Mouse (Mus musculus) embryonic fibroblast, embryonic 13.5 days (primary cell): ENCODE results near the gene Pnma1. TPM values are rescaled to one million over a fixed set of nuclear protein-coding genes. Genes with fewer than 3 reads are reported as not detected.

Experiments
- H3K27ac ChIP-seq: 2 replicates; pipeline ENCODE4 v1.5.1; 2012; ENCODE audit warnings: low read length, control low read depth, inconsistent platforms; ENCODE audit not compliant: insufficient read depth
- H3K4me1 ChIP-seq: 2 replicates; pipeline ENCODE4 v1.6.1; 2011; ENCODE audit warnings: low read length; ENCODE audit not compliant: control insufficient read depth, insufficient read depth
- H3K4me3 ChIP-seq: 2 replicates; pipeline ENCODE4 v1.5.1; 2011; ENCODE audit warnings: mild to moderate bottlenecking, control low read depth, low read length; ENCODE audit not compliant: insufficient read depth
- CTCF ChIP-seq: IDR thresholded peaks from 2 replicates; pipeline ENCODE4 v1.5.1; 2011; ENCODE audit warnings: mild to moderate bottlenecking, control low read depth, low read length, moderate library complexity, borderline replicate concordance; ENCODE audit not compliant: insufficient read depth
- POLR2A ChIP-seq: IDR thresholded peaks from 2 replicates; pipeline ENCODE4 v1.6.1; 2011; ENCODE audit warnings: low read depth, mild to moderate bottlenecking, control low read depth, low read length, moderate library complexity
- polyA plus RNA-seq: library from polyadenylated mRNA; stranded (reverse); fragments of >200 nt; gene quantifications from 2 replicates; pipeline ENCODE4 v1.2.4, GENCODE M21; 2011; ENCODE audit warnings: low read depth; ENCODE audit not compliant: missing spikeins, insufficient read length

The Pnma1 gene
- polyA plus RNA-seq, 1 experiment: 0.30 TPM

- Histone ChIP-seq H3K4me1 (peaks cover 24% of the 10 kb centered on the region), H3K27ac (no peak overlapping the region; the same call in 1 of the 2 replicates), H3K4me3 (no peak overlapping the region)
- no peak for TF ChIP-seq CTCF
- no peak for TF ChIP-seq POLR2A
Measured at GRCm38 (mm10) chr12:84188881-84189444, 40.7 kb upstream of the Pnma1 start.

- no peak for TF ChIP-seq POLR2A
- TF ChIP-seq CTCF: no peak
- H3K27ac ChIP-seq: peak overlapping the region; percentile 21
- no peak overlapping the region for H3K4me3 ChIP-seq
- H3K4me1 ChIP-seq: peaks cover 24% of the 10 kb centered on the region
Measured at GRCm38 (mm10) chr12:84187752-84188601, 39.7 kb upstream of the Pnma1 start.

DNA sequence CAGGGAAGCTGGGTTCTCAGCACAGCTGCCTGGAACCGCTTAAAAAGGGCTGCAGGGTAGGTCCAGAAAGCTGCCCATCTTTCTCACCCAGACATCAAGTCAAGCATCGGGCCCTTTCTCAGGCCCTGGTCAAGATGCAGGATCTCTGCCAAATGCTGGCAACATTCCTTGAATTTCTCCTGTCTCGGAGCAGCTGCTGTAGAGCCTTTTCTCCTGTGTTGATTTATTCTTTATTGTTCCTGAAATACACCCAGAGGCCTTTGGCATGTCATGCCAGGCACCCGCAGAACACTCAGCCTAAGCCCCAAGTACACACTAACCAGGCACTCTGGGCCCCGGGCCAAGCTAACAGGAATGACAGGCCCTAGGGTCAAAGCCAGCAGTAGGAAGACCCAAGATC lies 38.7 kb upstream of the Pnma1 start:
- peak overlapping the region; percentile 22 for H3K27ac ChIP-seq
- H3K4me1 ChIP-seq: peaks cover 24% of the 10 kb centered on the region
- no peak overlapping the region for H3K4me3 ChIP-seq
- TF ChIP-seq CTCF (no peak), POLR2A (no peak)

DNA sequence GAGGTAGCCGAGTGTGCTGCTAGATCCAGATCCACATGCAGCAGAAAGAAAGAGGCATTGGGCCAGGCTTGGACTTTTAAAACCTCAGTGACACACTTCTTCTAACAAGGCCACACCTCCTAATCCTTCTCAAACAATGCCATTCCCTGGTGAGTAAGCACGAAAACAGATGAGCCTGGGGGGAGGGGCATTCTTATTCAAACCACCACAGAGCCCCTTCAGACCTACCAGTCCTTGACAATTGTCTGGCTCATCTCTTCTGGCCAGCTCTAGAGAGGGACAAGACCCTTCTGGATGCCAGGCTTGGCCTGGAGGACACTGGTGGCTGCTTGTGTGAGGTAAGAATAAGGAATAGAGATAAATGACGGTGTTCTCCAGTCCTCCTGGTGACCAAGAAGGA lies 38.2 kb upstream of the Pnma1 start:
- TF ChIP-seq CTCF (no peak), POLR2A (no peak)
- Histone ChIP-seq H3K4me3 (no peak overlapping the region), H3K27ac (peak overlapping the region; percentile 22; the same call in 1 of the 2 replicates), H3K4me1 (peaks cover 28% of the 10 kb centered on the region)

DNA sequence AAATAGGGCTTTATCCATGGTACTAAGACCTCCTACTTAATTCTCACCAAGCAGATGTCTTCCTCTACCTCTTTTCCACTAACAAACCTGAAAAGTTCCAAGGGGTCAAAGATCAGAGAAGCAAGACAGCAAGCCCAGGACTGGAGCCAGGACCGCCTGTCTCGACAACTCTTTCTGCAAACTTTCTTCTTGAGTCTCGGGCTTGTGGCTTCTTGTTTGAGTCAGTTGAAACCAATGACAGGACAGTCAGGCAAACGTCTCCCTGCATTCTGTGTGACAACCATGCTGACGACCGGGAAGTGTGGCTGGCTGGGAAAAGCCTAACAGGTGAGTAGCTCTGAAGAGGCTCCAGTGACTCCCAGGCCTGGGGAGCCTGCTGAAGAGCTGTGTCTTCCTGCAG lies 37.3 kb upstream of the Pnma1 start:
- H3K27ac ChIP-seq: no peak overlapping the region
- H3K4me3 ChIP-seq: no peak overlapping the region
- no peak for TF ChIP-seq POLR2A
- TF ChIP-seq CTCF: no peak
- H3K4me1 ChIP-seq: peaks cover 37% of the 10 kb centered on the region

DNA sequence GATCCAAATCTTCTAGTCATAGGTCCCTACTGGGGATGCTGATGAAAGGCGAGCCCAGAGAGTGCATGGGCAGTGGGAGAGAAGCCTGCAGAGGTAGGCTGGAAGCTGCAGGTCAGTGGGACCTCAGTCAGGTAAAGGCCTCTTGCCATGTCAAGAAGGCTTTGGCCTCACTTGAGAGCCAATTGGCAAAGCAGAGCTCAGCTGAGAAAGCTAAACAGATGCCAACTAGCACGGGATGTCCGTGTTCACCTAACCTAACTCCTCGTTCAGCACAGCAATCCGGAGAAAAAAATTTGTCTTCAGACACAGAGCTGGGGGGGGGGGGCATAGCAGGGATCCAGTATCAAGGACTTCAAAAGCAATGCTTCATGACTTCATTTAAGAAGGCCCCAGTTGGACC lies 36.7 kb upstream of the Pnma1 start:
- Histone ChIP-seq H3K4me1 (peaks cover 39% of the 10 kb centered on the region), H3K27ac (no peak overlapping the region), H3K4me3 (no peak overlapping the region)
- TF ChIP-seq CTCF: no peak
- no peak for TF ChIP-seq POLR2A

- no peak overlapping the region for H3K27ac ChIP-seq
- H3K4me1 ChIP-seq: peaks cover 37% of the 10 kb centered on the region
- no peak for TF ChIP-seq POLR2A
- TF ChIP-seq CTCF: no peak
- H3K4me3 ChIP-seq: no peak overlapping the region
Measured at GRCm38 (mm10) chr12:84181999-84182398, 33.7 kb upstream of the Pnma1 start.

DNA sequence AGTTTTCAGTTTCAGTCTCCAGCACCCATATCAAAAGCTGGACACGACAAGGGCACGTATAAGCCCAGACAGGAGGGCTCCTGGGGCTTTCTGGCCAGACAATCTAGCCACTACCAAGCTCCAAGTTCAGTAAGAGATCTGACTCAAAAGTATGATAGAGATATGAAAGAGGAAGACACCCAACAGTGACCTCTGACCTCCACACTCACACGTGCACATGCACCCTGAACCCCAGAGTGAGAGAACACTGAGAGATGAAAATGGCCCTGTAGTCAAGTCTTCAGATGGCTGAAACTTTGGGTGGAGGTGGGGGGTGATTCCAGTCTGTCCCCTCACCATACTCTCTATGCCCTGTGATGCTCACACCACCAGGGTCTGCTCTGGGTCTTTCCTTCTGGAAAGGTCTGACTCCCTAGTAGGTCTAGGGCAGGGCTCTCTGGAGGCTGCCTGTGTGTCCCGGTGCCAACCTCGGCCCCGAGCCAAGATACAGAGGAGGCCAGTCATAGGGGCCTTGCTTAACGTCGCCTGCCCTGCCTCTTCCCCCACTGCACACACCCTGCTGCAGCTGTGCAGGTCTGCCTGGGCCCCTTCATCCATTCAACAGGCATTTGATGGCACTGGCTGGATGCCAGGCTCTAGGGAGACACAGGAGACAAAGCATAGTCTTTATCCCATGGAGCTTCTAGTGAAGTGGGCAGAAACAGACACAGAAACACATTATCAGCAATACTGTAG lies 32.6 kb upstream of the Pnma1 start:
- no peak for TF ChIP-seq POLR2A
- no peak for TF ChIP-seq CTCF
- H3K4me1 ChIP-seq: peaks cover 40% of the 10 kb centered on the region
- no peak overlapping the region for H3K27ac ChIP-seq
- H3K4me3 ChIP-seq: no peak overlapping the region

GRCm38 (mm10) chr12:84180090-84180489 lies 31.8 kb upstream of the Pnma1 start:
- Histone ChIP-seq H3K4me3 (no peak overlapping the region), H3K27ac (no peak overlapping the region), H3K4me1 (peaks cover 41% of the 10 kb centered on the region)
- TF ChIP-seq POLR2A (no peak), CTCF (no peak)

DNA sequence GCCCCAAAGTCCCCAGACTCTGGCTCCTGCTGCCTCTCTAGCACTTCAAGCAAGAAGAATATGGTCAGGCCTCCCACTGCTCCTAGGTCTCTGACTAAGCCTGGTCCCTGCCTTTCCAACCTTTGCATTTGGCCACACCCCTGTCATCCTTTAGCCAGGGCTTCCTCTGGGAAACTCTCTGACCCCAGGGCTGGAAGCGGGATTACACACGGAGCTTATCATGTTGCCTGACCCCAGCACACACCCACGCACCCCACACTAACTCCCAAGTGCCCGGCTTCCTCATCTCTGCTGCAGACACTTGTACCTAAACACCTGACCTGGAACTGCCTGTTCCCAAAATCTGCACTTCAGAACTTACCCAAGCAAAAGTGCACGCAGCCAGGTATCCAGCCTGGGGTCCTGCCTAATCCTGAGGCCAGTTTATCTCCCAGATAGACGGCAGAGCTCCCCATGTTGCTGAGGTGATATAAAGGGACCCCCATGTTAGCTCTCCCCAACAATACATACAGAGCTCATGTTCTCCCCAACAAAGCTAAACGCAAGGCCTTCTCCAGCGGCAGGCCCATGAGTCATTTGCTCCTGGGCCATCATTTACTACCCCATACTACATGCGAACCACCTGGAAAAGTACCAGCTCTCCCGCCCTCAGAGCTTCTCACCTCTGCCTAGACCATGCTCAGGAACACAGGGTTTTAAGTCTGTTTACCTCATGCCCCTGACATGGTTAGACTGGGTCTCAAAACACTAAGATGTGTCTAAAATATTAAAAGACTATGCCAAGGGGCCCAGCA lies 30.6 kb upstream of the Pnma1 start:
- TF ChIP-seq CTCF: no peak
- no peak for TF ChIP-seq POLR2A
- H3K27ac ChIP-seq: no peak overlapping the region
- no peak overlapping the region for H3K4me3 ChIP-seq
- peaks cover 49% of the 10 kb centered on the region for H3K4me1 ChIP-seq
